Mouse (Mus musculus) hindbrain, embryonic 11.5 days (tissue): ENCODE measurements around the gene Hspa1b. TPM values are rescaled to one million over a fixed set of nuclear protein-coding genes. Genes with fewer than 3 reads are reported as not detected.
"Not testable (repeated sequence)": the region's sequence is repeated elsewhere in the genome, so short reads cannot be mapped to it uniquely, and the experiment has no call there.

Experiments used
- ATAC-seq: fragments of 200-750 bp; cut with Nextera tagmentation; 2 replicates; pipeline ENCODE4 v1.8.0; 2017; ENCODE audit warnings: mild to moderate bottlenecking, moderate TSS enrichment, moderate library complexity; ENCODE audit not compliant: low FRiP score
- DNase-seq: peaks from one replicate; pipeline ENCODE4 v3.0.0-alpha.2; 2015; ENCODE audit warnings: low spot score
- H3K27ac ChIP-seq: fragments of 300-500 bp; sonication (generic); 2 replicates; pipeline ENCODE4 v1.5.1; 2014; ENCODE audit warnings: mild to moderate bottlenecking, low read depth, low read length
- H3K27me3 ChIP-seq: fragments of 300-500 bp; sonication (generic); 2 replicates; pipeline ENCODE4 v1.6.1; 2014; ENCODE audit warnings: mild to moderate bottlenecking, low read length, moderate library complexity, mixed read lengths; ENCODE audit not compliant: control insufficient read depth, insufficient read depth
- H3K36me3 ChIP-seq: fragments of 300-500 bp; sonication (generic); 2 replicates; pipeline ENCODE4 v1.6.1; 2014; ENCODE audit warnings: mild to moderate bottlenecking, low read length, moderate library complexity, mixed read lengths; ENCODE audit not compliant: control insufficient read depth, insufficient read depth
- H3K4me1 ChIP-seq: fragments of 300-500 bp; sonication (generic); replicated peaks from 2 replicates; pipeline ENCODE4 v1.6.1; 2014; ENCODE audit warnings: low read length, mixed read lengths; ENCODE audit not compliant: control insufficient read depth, insufficient read depth
- H3K4me2 ChIP-seq: fragments of 300-500 bp; sonication (generic); replicated peaks from 2 replicates; pipeline ENCODE4 v1.6.1; 2014; ENCODE audit warnings: mild to moderate bottlenecking, low read depth, low read length
- H3K4me3 ChIP-seq: fragments of 300-500 bp; sonication (generic); 2 replicates; pipeline ENCODE4 v1.5.1; 2014; ENCODE audit warnings: low read depth, low read length
- H3K9ac ChIP-seq: fragments of 300-500 bp; sonication (generic); 2 replicates; pipeline ENCODE4 v1.6.1; 2014; ENCODE audit warnings: low read depth, low read length
- H3K9me3 ChIP-seq: fragments of 300-500 bp; sonication (generic); 2 replicates; pipeline ENCODE4 v1.6.1; 2016; ENCODE audit warnings: low read length; ENCODE audit not compliant: control insufficient read depth
- WGBS: fragments of 180-500 bp; shearing (Covaris S2); extraction: QIAGEN DNeasy Blood & Tissue Kit; methylation state at CpG from one replicate; pipeline ENCODE4 v1.1.7; 2014; 5-methylcytosine and 5-hydroxymethylcytosine counted together
- polyA plus RNA-seq: library from polyadenylated mRNA; unstranded; fragments of >200 nt; fragmentation: Nextera tagmentation; extraction: Ambion mirVana; gene quantifications from 2 replicates; pipeline ENCODE4 v1.2.1, GENCODE M21; 2014

Gene Hspa1b
- polyA plus RNA-seq, 1 experiment from 2014 or later, result 0.15 TPM

GRCm38 (mm10) chr17:34948721-34949552 lies 10.1 kb downstream of the Hspa1b start:
- WGBS, result 59% methylated on average over 9 of the region's 9 CpGs
- H3K36me3 ChIP-seq, result peaks cover 12% of the 10 kb centered on the region
- not testable (repeated sequence) for H3K9ac ChIP-seq, H3K4me3 ChIP-seq, DNase-seq, H3K4me2 ChIP-seq, H3K9me3 ChIP-seq, H3K4me1 ChIP-seq, H3K27me3 ChIP-seq, H3K27ac ChIP-seq, ATAC-seq

GRCm38 (mm10) chr17:34947606-34948005 lies 11.4 kb downstream of the Hspa1b start:
- peak; percentile 59 for DNase-seq

GRCm38 (mm10) chr17:34946486-34947140 lies 12.4 kb downstream of the Hspa1b start:
- DNase-seq, result no peak
- 0 out of 2 replicates have a peak, but pooled peaks cover 6% of the 10 kb centered on the region for H3K4me1 ChIP-seq
- no peaks in the 10 kb centered on the region for H3K27me3 ChIP-seq
- no peak overlapping the region for H3K4me3 ChIP-seq
- H3K9me3 ChIP-seq, result no peaks in the 10 kb centered on the region
- no peak overlapping the region for H3K4me2 ChIP-seq
- no peak overlapping the region for H3K9ac ChIP-seq
- ATAC-seq, result no peak
- peaks cover 12% of the 10 kb centered on the region for H3K36me3 ChIP-seq
- 92% methylated on average over 5 of the region's 5 CpGs for WGBS
- H3K27ac ChIP-seq, result no peak overlapping the region

More at GRCm38 (mm10) chr17:34947606-34948005, 11.4 kb downstream of the Hspa1b start:
- Histone ChIP-seq H3K4me2 (no peak overlapping the region), H3K4me1 (0 out of 2 replicates have a peak, but pooled peaks cover 6% of the 10 kb centered on the region), H3K9me3 (no peaks in the 10 kb centered on the region), H3K36me3 (peaks cover 12% of the 10 kb centered on the region), H3K27me3 (no peaks in the 10 kb centered on the region), H3K27ac (no peak overlapping the region), H3K9ac (no peak overlapping the region), H3K4me3 (no peak overlapping the region)
- no peak for ATAC-seq
- WGBS, result 34% methylated on average over 8 of the region's 8 CpGs

- Histone ChIP-seq H3K9me3 (no peaks in the 10 kb centered on the region), H3K27ac (no peak overlapping the region), H3K36me3 (no peaks in the 10 kb centered on the region; the same call in 1 of the 2 replicates), H3K4me1 (no peaks in the 10 kb centered on the region), H3K27me3 (no peaks in the 10 kb centered on the region), H3K4me3 (no peak overlapping the region), H3K9ac (no peak overlapping the region), H3K4me2 (no peak overlapping the region)
- DNase-seq (no peak), ATAC-seq (no peak)
These were observed 14.7 kb downstream of the Hspa1b start for GRCm38 (mm10) chr17:34944362-34944761.

- no peaks in the 10 kb centered on the region for H3K36me3 ChIP-seq
- 83% methylated on average over 4 of the region's 4 CpGs for WGBS
- no peaks in the 10 kb centered on the region for H3K9me3 ChIP-seq
- H3K9ac ChIP-seq, result no peak overlapping the region
- no peaks in the 10 kb centered on the region for H3K27me3 ChIP-seq
- ATAC-seq (no peak), DNase-seq (no peak)
- no peaks in the 10 kb centered on the region for H3K4me1 ChIP-seq
- no peak overlapping the region for H3K27ac ChIP-seq
- H3K4me2 ChIP-seq, result no peak overlapping the region
- H3K4me3 ChIP-seq, result no peak overlapping the region
These were observed 15.8 kb downstream of the Hspa1b start for GRCm38 (mm10) chr17:34943128-34943815.

GRCm38 (mm10) chr17:34941344-34942041 lies 17.5 kb downstream of the Hspa1b start:
- H3K36me3 ChIP-seq, result no peaks in the 10 kb centered on the region
- no peak for ATAC-seq
- no peak overlapping the region for H3K27ac ChIP-seq
- no peak overlapping the region for H3K4me3 ChIP-seq
- no peaks in the 10 kb centered on the region for H3K27me3 ChIP-seq
- H3K4me1 ChIP-seq, result no peaks in the 10 kb centered on the region
- DNase-seq, result peak; percentile 30
- H3K9me3 ChIP-seq, result no peaks in the 10 kb centered on the region
- WGBS, result 15% methylated on average over 15 of the region's 15 CpGs
- H3K4me2 ChIP-seq, result peak overlapping the region; percentile 22
- H3K9ac ChIP-seq, result no peak overlapping the region; the same call in 1 of the 2 replicates

- no peak overlapping the region for H3K4me2 ChIP-seq
- no peaks in the 10 kb centered on the region for H3K4me1 ChIP-seq
- no peak overlapping the region for H3K27ac ChIP-seq
- H3K4me3 ChIP-seq, result no peak overlapping the region
- H3K27me3 ChIP-seq, result no peaks in the 10 kb centered on the region
- WGBS, result 90% methylated on average over 6 of the region's 6 CpGs
- no peak for ATAC-seq
- no peak for DNase-seq
- no peak overlapping the region for H3K9ac ChIP-seq
- H3K36me3 ChIP-seq, result no peaks in the 10 kb centered on the region
- H3K9me3 ChIP-seq, result no peaks in the 10 kb centered on the region
These were observed 21.0 kb downstream of the Hspa1b start for GRCm38 (mm10) chr17:34937960-34938505.

- H3K27me3 ChIP-seq, result no peaks in the 10 kb centered on the region
- no peak overlapping the region for H3K9ac ChIP-seq
- no peaks in the 10 kb centered on the region for H3K36me3 ChIP-seq
- H3K9me3 ChIP-seq, result no peaks in the 10 kb centered on the region
- 47% methylated on average over 8 of the region's 8 CpGs for WGBS
- no peak overlapping the region for H3K4me3 ChIP-seq
- no peak overlapping the region for H3K27ac ChIP-seq
- ATAC-seq (no peak), DNase-seq (no peak)
- H3K4me2 ChIP-seq, result no peak overlapping the region
- H3K4me1 ChIP-seq, result 0 out of 2 replicates have a peak, but pooled peaks cover 3% of the 10 kb centered on the region
These were observed 24.2 kb downstream of the Hspa1b start for GRCm38 (mm10) chr17:34934830-34935229.
